Mouse (Mus musculus) gastrocnemius, adult 2 months (tissue): ENCODE measurements at regions not wholly inside any gene's neighbourhood (a gene's known extent, or its start where the extent isn't known, plus 50 kb on each side); places are given as distances from the start of the nearest gene placed in this dataset.

Experiments
- DNase-seq: peaks from one replicate; pipeline ENCODE4 v3.0.0; 2022
- H3K27ac ChIP-seq: fragments of 200-600 bp; 2 replicates; pipeline ENCODE4 v1.8.1; 2022; ENCODE audit warnings: mild to moderate bottlenecking
- H3K4me3 ChIP-seq: fragments of 200-600 bp; 2 replicates; pipeline ENCODE4 v1.8.1; 2022; ENCODE audit warnings: mild to moderate bottlenecking, moderate library complexity
- CTCF ChIP-seq: fragments of 200-600 bp; IDR thresholded peaks from 2 replicates; pipeline ENCODE4 v1.8.1; 2022; ENCODE audit warnings: antibody characterized with exemption, mild to moderate bottlenecking, moderate library complexity
- intact Hi-C: fragments of 180-260 bp; cut with DNase I; formaldehyde crosslinking; loops from one replicate; pipeline ENCODE4 v1.15.1; 2025

DNA sequence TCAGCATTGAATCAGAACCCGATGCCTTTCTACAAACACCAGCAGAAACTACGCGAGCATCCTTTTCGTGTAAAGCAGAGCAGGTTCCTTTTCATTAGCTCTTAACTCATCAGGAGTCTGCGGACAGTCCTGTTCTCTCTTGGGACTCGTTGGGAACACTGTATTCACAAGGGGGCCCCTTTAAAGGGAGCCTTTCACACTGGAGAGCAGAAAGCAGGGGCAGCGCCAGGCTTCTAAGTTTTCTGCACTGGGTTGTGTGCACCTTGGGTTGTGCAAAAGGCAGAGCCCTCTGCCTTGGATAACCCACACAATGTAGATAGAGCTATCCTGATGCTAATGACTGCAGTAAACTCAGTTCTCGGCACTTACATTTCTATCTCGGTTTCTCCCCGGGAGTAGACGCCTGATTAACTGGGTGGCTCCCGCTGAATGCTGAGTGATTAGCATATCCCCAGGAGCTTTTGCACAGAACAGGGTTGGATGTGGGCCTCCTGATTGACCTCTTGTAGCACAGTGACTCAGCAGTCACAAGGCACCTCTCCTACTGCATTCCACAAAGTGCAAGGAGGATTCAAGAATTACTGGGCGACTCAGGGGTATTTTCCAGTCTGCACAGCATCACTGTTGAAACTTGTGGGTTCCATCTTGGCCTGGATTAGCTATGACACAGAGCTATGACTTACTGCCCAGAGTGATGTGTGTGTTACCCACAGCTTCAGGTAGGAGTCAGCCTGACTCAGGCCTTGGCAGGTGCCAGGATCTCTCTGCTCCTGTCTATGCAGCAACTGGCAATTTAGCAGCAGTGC lies 209.8 kb upstream of the Igfbp3 start:
- no peak overlapping the region for H3K27ac ChIP-seq

DNA sequence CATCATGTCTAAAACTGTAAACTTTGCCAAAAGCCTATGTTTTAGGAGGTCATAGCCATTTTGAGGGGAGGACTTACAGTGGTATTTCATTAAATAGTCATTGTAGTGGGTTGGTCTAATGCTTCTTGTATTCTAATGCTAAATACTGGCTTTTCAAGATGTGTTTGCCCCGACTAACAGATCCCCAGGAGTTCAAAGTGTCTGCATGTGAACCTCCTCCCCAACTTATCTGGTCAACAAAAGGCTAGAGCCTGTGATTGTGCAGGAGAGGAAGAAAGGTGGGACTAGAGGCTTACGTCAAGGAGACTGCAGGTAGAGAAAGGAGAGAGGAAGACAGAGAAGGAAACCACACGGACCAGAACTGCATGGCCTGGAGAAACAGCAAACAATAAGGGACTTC lies 198.9 kb upstream of the Igfbp3 start:
- TF ChIP-seq CTCF: no peak
- Histone ChIP-seq H3K27ac (no peak overlapping the region), H3K4me3 (no peak overlapping the region)
- no peak for DNase-seq
- intact Hi-C loops: no loop called here

More for the DNA sequence above, 209.8 kb upstream of the Igfbp3 start:
- intact Hi-C loops: no loop called here
- TF ChIP-seq CTCF: no peak
- H3K4me3 ChIP-seq: no peak overlapping the region
- DNase-seq: peak; percentile 29

DNA sequence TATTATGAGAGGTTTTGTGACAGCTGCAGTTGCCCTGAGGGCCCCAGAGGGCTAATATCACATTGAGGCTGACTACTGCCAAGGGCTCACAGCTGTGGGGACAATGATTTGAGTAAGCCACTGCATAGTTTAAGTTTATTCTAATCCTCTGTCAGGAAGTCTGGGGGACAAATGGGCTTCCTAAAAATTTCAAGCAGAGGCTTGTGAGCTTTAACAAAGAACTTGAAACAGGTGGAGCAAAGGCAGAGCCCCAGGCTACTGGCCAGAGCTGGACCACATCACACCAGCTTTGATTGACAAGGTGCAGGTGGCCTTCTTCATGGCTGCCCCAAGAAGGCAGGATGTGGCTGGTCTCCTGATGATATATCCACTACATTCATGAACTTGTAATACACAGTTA lies 195.3 kb upstream of the Igfbp3 start:
- no peak overlapping the region for H3K4me3 ChIP-seq
- TF ChIP-seq CTCF: no peak
- intact Hi-C loops: no loop called here
- DNase-seq: no peak
- no peak overlapping the region for H3K27ac ChIP-seq

DNA sequence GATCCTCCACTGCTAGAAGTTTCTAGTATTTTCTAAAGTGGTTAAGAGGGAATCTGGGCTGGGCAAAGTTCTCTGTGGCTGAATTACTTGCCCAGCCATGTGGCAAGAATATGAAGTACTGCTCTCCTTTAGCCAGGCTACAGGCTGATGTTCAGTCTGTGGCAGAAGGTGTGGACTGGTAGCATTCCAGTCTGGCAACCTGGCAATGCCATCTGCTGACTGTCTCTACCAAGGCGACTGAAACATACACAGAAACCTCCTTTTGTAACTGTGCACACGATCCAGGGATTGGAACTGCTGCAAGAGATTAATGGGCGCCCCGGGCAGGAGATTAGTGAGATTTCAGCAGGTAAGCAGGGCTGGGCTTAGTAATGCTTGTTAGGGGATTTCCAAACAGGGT lies 190.9 kb upstream of the Igfbp3 start:
- no peak overlapping the region for H3K4me3 ChIP-seq
- no peak for DNase-seq
- intact Hi-C loops: no loop called here
- no peak overlapping the region for H3K27ac ChIP-seq
- TF ChIP-seq CTCF: no peak

DNA sequence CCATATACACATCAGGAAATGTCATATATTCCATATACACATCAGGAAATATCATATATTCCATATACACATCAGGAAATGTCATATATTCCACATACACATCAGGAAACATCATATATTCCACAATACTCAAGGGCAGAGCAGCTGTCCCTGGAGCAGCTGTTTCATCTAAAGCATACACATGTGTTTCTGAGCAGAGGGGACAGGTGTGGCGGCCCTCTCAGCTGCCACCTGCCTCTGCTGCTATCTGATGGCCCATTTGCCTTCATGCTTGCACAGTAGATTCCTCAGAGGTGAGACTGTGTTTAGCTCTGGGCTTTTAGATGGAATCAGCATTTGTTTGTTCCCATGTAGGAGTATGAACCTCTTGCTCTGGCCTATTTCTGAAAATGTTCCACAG lies 158.1 kb upstream of the Igfbp3 start:
- no peak for TF ChIP-seq CTCF
- intact Hi-C loops: no loop called here
- H3K27ac ChIP-seq: no peak overlapping the region
- DNase-seq: no peak
- H3K4me3 ChIP-seq: no peak overlapping the region

DNA sequence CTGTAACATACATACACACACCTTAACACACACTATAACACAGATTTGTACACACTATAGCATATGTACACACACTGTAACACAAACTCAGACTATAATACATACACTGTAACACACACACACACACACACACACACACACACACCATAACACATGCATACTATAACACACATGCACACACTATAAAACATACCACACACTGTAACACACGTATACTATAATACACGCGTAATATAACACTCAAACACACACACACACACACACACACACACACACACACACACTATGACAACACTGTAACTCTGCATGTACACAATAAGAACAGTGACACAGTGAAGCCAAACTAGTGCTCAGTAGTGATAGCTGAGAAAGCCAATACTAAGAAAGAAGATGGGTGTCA lies 147.7 kb upstream of the Igfbp3 start:
- DNase-seq: no peak
- intact Hi-C loops: no loop called here
- no peak overlapping the region for H3K27ac ChIP-seq
- H3K4me3 ChIP-seq: no peak overlapping the region
- no peak for TF ChIP-seq CTCF

DNA sequence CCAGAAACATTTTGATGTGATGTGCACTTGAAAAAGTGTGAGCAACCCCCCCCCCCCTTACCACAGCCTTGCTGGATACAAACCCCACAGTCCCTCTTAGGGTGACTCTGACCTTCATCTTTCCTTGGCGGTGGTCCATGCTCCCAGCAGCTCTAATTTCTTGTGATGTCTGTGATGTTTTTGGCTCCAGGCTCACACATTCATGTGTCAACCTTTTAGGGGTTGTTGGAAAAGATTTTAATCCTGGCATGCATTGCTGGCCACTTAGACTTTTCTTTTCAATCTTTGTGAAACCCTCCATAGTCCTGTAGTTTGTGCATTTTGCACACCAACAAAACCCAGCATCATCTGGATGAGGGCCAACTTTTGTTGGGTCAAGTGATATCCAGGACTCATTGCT lies 134.9 kb upstream of the Igfbp3 start:
- Histone ChIP-seq H3K4me3 (no peak overlapping the region), H3K27ac (no peak overlapping the region)
- no peak for TF ChIP-seq CTCF
- DNase-seq: no peak
- intact Hi-C loops: no loop called here

DNA sequence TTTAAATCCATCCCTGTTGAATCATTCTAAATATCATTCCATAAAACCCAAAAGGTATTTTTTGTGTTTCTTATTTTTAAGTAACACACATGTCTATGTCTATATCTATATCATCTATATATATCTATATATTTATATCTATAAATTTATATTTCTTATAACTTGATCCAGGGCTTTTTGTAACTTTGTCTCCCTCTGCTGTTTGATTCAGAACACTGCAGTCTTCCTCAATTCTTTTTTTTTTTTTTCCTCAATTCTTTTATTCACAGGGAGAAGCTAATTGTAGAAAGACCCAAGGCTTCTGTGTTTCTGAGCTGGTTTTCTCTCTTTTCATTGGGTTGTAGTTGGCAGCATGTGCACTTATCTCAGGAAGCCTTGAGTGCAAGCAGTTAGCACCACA lies 124.1 kb upstream of the Igfbp3 start:
- no peak overlapping the region for H3K27ac ChIP-seq
- H3K4me3 ChIP-seq: no peak overlapping the region
- no peak for DNase-seq
- intact Hi-C loops: loop anchor here (2.0 kb wide), 1 partner anchor 121 kb away; no protein-coding TSS in a partner anchor
- TF ChIP-seq CTCF: peak; percentile 51

DNA sequence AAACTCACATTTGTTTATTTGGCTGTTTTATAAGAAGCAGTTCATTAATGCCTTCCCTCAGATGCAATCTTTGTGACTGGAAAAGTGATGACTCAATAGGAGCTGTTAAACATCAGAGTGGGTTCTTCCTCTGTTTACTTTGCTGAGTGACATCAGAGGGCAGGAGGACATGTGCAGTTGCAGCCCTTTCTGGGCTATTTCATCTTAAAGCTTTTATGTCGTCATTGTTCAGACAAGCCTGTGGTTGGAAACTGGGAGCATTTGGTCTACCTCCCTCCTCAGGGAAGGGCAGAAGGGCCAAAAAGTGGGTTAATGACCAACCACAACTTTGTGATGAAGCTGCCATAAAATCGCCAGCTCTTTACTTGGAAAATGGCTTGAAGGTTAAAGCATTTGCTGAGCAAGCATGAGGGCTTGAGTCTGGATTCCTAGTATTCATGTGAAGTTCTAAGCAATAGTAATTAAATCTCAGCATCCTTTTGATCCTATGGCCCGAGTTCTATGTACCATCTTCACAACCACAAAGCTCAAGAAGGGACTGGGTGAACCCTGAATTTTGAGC lies 103.8 kb upstream of the Igfbp3 start:
- intact Hi-C loops: no loop called here
- H3K4me3 ChIP-seq: no peak overlapping the region

DNA sequence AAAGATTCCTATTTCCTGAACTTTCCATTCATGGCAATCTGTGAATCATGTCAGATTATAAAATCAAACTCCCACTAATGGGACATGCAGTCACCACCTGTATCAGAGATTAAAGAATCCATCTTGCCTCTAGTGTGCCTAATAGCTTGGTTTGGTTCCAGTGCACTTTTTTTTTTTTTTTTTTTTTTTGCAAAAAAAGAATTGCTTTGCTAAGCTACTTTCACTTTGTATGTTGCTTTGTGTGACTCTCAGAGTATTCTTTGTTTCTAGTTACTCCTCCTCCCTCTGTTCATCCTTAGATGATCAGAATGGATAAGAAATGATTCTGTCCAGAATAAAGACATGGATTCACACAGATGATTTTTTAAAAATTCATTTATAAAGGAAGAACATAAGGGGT lies 82.5 kb upstream of the Igfbp3 start:
- no peak for DNase-seq
- no peak for TF ChIP-seq CTCF
- Histone ChIP-seq H3K27ac (no peak overlapping the region), H3K4me3 (no peak overlapping the region)
- intact Hi-C loops: no loop called here

More for the DNA sequence above, 103.8 kb upstream of the Igfbp3 start:
- TF ChIP-seq CTCF: no peak
- DNase-seq: no peak
- H3K27ac ChIP-seq: no peak overlapping the region

DNA sequence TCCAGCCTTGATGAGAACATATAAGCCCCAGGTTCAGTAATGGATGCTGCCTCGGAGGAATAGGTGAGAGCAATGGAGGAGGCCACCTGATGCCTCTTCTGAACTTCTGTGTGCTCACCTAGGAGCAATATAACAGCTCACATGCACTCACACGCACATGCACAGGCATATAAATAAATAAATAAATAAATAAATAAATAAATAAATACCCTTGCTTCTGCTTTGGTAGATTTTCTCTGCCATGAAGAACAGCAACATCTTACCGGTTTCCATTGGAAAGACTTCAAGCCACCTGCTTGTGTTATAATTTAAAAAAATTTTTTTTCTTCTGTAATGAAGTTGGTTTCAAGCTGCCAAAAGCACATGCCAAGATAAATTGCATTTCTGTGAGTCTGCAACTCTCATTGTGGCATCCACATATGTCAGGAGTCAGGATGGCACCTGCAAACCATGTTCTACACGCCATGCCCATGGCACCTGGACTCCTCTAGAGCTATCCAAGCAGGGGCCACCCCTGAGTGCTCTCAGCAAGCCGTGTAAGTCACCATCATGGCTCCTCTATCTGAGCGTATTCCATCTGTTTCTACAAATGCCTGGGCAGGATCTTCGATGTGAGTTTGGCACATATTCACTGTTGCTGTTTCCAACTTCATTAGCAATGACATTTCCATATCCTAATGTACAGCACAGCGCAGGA lies 75.7 kb upstream of the Igfbp3 start:
- Histone ChIP-seq H3K27ac (no peak overlapping the region), H3K4me3 (no peak overlapping the region)
- DNase-seq: no peak
- intact Hi-C loops: no loop called here
- no peak for TF ChIP-seq CTCF

DNA sequence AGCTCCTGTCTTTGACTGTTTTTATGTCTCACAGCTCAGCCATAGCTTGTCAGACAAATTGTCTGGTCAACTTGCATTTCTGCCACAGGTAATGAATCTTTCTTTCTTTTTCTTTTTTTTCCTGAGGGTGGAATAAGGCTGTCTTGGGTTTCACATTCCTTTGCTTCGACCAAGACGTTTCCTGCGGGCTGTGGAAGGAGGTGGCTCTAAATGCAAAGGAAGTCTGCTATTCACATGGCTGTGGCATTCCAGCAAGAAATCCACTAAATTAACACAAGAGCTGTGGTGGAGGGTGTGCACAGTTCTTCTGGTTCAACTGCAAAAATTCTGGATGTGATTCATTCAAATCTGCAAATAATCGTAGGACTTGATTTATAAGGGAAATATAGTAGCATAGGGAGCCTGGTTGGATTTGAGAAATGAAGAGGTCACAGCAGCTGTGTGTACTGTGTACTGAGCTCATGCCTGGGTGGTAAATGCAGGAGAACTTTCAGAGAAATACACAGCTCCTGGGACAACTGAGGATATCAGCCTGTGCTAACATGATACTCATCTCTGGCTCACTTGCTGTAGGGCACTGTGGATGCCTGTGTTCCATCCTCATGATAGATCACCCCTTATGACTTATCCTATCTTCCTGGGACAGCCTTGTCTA lies 71.2 kb upstream of the Igfbp3 start:
- no peak for TF ChIP-seq CTCF
- no peak overlapping the region for H3K27ac ChIP-seq
- intact Hi-C loops: no loop called here
- DNase-seq: no peak
- H3K4me3 ChIP-seq: no peak overlapping the region

DNA sequence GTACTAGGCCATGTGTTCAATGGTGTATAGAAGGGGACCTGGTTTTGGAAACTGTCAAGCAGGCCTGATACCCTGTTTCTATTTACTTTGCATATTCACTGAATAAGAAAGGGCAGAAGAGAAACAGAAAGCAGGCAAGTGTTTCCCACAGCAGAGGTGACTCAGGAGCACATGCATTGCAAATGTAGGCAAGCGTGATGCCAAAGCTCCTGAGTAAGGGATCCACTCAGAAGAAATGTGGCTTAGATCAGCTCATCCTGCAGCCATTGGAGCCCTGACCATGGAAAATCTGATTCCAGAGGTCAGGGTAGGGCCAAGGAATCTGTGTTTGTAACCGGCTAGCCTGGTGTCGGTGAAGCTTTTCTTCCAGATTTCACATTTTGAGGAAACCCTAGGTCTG lies 69.3 kb upstream of the Igfbp3 start:
- no peak for DNase-seq
- TF ChIP-seq CTCF: no peak
- no peak overlapping the region for H3K4me3 ChIP-seq
- no peak overlapping the region for H3K27ac ChIP-seq
- intact Hi-C loops: no loop called here
